Mouse (Mus musculus) skeletal muscle tissue, adult 2 months (tissue): ENCODE measurements around the gene Ano4.
A peak's percentile ranks its signal among the peaks of the same experiment; 100 is the strongest.

ENCODE experiments used
- DNase-seq: peaks from one replicate; pipeline ENCODE4 v3.0.0-alpha.2; 2012; ENCODE audit warnings: low read depth, low spot score

Ano4 gene

DNA sequence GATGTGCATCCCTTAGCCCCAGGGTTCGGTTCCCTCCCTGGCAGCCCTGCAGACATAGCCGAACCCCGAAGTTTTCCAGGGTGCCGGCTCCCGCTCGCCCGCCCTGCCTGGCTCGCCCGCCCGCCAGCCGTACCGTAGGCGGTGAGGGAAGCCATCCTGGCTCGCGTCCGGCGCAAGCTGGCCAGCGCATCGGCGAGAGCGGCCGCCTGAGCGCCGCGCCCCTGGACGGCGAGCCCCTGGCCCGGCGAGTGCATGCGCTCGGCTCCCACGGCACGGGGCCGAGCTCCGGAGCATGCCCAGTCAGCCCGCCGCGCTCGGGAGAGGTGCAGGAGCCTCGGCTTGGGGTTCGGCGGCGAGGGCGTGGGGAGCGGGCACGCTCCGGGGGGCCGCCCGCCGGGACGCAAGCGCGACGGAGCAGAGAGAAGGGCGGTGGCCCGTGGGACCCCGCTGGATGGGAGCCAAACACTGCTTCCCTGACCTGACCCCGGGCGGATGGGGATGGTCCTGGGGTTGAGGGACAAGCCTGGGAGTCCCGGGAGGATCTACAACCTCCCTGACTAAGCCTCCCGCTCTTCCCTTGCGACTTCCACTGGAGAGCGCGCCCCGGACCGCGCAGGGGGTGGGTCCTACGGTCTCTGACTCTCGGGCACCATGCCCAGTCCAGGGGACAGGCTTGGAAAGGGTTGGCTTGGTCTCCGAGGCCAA is at the start of gene Ano4:
Gene Ano4 (minus strand): TSS at position 272 of the 705 bp plus-strand sequence.
- DNase-seq: no peak

DNA sequence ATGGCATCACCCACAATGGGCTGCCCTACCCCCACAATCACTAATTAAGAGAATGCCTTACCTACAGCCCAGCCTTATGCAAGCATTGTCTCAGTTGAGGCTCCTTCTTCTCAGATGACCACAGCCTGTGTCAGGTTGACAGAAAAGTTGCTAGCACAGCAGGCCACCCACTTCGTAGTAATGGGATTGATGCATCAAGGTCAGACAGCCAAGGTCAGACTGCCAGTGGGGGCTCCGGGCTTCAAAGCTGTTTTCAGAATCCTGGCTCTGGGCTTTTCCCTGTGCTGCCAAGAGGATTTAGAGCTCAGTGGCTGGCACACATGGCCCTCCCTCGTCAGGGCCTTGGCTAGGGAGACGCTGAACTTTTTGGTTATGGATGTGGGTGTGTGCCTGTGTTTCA is 48.1 kb upstream of the Ano4 start:
- DNase-seq: no peak

DNA sequence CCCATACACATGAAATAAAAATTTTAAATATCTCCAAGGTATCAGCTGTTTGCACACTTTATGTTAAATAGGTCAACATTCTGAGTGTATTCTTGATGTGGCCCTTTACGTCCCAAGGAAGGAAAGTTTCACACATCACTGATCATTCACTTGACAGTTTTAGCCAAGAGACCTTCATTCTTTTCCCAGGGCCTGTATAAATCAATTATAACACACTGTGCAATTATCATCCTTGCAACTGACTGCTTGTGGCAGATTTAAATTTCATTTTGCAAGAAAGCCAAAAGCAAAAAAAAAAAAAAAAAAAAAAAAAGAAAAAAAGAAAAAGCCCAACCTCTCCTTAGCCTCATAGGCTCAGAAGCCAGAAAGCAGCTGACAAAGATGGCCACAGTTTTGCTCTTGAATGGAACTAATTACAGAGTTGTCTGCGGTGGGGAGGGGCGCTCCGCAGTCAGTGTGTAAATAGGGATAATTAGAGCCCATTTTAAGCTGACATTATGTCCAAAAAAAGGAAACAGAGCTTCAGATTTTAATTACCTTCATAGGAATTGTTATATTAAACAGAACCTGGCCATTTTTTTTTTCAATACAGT is 47.1 kb upstream of the Ano4 start:
- DNase-seq: no peak

DNA sequence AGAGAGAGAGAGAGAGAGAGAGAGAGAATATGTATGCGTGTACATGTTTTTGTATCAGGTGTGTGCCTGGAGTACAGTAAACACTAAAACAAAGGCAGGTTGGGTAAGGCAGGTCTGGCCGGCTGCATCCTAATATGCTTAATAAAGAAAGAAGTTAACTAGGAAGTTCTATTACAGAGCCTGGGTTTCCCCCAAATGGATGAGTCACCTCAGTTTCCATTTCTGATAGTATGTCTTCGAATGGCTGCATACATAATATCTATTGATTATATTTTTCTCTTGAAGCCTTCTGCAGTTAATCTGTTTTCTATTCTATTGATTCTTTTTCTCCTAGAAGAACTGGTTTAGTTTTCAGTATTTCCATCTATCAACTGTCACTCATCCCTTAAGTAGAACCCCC is 41.9 kb upstream of the Ano4 start:
- DNase-seq: no peak

DNA sequence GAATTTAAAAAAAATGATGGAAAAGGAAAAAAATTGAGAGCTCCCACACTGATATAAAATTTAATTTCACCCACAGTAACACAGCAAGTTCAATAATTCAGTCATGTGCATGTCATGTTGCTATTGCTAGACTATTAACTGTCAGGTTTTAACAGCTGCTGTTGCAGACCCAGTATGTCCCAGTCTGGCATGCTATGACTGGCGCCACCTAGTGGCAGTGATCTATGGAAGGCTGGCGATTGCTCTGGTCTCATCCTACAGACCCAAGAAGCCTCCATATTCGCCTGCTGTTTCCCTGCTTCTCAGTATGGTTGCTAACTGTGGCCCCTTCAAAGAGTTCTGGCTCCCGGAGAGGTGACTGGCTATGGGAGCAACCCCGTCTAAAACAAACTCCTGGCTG is 38.9 kb upstream of the Ano4 start:
- peak; percentile 30 for DNase-seq

DNA sequence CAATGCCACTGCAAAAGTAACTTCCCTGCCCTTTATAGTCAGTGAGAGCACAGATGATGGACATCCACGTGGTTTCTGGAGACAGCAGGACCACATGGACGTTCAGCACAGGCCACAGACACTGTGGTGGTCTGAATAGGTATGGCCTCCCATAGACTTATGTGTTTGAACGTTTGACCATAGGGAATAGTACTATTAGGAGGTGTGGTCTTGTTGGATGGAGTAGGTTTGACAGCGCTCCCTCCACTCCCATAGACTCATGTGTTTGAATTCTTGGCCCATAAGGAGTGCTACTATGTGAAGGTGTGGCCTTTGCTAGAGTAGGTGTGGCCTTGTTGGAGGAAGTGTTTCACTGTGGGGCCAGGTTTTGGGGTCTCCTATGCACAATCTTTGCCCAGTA is 33.2 kb upstream of the Ano4 start:
- DNase-seq: no peak

DNA sequence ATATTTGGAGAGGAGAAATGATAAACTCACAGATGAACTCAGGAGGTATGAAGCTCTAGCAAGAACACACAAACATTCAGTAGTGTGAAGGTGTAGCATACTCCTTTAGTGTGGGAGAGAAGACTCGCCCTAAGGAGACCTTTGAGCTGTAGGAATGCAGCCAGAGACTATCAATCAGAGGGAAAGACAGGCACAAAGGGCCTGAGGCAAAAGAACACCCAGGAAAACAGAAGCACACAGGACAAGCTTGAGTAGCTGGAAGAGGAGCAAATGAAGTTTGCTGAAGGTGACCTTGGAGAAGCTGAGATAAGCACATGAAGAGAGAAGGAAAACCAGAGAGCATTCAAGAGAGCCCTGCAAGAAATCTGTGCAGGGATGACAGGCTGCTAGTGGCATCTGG is 25.5 kb upstream of the Ano4 start:
- no peak for DNase-seq

DNA sequence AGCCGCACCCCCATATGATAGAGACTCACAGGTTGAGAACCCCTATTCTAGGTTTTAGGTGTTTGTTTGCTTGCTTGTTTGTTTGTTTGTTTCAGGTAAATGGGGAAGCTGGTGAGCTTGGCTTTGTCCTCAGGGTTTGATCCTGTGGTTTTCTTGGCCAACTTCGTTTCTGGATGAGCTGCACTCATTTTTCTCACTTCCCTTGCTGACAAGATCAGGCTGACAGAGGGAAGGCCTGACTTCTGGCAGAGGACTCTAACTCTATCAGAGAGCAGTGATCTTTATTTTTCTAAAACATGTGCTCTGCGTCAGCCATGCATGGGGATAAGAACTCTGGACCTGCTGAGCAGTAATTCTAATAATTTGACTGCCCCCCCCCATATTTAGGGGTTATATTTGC is 14.4 kb upstream of the Ano4 start:
- DNase-seq: no peak

DNA sequence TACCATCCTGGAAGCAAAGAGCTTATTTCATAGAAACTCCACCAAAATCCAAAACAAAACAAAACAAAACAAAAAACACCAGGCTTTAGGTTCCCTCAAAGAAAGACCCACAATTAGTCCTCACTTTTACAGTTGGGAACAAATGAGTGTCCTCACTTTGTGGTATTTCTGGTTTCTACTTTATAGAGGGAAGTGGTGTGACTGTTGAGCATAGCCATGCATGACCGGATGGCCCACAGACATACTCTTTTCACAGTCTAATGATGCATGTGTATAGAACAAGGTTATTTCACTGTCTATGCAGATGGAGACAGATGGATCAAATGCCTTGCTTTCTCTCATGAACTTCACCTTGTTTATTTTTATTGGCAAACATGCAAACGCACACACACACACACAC is 10.1 kb upstream of the Ano4 start:
- no peak for DNase-seq

DNA sequence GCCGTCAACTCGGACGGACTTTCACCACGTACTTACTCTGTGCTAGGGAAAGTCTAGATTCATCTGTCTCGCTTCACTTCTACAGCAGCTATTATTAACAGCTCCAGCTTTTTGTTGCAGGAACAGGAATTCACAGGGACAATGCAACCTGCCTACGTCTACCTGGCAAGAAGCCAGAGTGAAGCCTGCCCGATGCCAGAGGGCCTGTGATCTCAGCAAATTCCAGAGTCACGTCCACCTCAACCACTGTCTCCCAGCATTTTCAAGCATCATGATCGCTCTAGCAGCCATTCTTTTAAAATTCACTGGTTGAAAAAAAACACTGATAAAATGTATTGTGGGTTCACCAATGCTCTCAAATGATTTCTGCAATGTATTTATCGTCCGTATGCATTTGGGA is 6.9 kb upstream of the Ano4 start:
- DNase-seq: no peak

DNA sequence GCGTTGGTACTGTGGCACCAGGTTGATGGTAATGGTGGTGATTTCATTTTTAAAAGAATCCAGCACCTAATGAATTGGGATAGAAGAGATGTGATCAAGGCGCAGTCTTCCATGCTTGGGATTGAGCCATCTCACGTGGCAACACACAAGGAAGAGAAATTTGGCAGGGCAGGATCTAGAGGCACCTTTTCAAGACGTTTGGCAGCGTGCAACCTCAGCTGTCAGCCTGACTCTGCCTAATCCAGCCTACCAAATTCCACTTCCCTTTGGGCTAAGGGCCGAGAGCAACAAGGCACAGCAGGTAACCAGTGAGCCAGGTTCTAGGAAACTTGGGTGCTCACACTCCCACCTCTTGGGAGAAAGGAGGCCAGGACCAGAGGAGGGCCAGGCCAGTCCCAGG is 1.0 kb upstream of the Ano4 start:
- DNase-seq: no peak

DNA sequence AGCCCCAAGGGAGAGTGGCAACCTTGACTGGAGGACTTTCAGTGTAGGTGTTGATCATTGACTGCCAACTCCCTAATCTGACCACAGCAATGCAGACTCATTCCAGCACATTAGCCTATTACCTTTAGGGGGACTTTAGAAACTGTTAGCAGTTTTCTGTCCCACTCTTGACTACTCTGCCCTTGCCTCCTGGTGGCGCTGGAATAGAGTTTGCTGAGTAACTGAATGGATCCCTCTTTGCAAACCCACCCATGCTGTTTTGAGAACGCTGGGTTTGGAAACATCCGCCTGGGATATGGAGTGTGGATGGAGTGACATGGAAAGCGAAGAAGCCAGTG is 603 bp upstream of the Ano4 start:
- DNase-seq: no peak

DNA sequence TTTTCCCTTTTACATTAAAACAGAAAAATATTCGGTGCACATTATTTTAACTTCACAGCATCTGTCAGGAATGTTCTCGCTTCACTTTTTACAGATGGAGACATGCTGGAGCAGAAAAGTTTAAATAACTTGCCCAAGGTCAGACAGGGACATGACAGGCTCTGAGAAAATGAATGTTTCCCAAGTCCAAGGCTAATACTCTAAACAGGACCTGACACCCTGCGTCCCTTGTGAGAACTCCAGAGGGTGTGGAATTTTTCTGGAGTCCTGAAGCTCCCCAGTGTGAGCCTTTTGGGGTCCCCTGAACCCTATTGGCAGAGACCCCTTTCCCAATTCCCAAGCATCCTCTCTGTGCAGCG is 451 bp downstream of the Ano4 start:
- DNase-seq: no peak

DNA sequence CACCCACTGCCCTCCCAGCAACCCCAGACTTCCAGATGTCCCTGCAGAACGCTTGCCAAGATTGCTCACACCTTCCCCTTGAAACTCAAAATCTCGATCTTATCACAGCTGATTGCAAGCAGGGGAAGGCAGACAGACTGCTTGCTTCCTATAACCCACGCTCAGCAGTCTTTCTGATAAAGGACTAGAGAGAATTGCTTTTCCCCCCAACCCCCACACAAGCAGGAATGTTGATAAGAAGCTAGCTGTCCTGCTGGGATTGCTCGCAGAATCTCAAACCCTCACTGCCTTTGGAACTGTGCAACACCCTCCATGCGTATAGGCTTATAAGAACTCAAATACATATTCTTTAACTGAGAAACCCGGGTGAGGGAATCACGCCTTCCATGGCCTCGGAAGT is 846 bp downstream of the Ano4 start:
- no peak for DNase-seq

DNA sequence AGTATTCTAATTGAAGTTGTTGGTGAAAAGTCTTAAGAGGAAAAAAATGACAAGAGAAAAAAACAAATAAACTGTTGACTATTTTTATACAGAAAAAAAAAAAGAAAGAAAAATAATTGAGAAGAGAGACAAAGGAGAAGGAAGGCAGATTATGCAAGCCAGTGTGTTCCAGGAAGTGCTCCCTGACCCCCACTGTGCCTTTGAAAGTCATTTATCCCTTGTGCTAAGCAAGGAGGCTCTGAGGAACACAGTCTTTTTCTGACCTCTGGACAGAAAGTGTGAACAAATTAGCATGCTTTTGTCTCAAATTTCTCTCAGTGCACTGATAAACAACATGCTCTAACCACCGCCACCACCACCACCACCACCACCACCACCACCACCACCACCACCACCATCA is 14.3 kb downstream of the Ano4 start:
- no peak for DNase-seq

DNA sequence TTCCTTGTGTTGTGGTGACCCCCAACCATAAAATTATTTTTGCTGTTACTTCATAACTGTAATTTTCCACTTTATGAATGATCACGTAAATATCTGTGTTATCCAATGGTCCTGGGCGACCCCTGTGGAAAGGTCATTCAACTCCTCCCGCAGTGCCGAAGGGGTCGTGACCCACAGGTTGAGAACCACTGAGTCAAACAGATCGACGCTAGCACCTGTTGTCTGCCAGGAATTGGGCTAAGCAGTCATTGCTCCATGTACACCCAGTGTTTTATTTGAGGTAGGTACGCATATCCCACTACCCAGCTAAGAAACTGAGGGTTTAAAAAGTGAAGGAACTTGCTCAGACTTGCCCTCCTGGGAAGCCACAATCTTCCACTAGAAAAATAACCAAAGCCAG is 14.8 kb downstream of the Ano4 start:
- no peak for DNase-seq

DNA sequence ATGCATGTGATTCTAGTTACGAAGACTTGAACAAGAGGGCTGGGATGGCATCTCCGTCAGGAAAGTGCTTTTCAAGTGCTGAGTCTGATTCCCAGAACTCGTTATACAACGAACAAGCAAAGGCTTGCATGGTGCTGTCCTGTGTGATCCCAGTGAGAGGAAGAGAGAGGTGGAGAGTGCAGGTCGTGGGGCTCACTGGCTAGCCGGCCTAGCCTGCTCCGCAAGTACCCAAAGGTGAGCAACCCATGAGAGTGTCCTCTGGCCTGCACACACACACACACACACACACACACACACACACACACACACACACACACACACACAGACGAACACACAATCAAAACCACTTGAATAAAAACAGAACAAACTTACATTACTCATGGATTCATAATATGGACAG is 15.7 kb downstream of the Ano4 start:
- no peak for DNase-seq

DNA sequence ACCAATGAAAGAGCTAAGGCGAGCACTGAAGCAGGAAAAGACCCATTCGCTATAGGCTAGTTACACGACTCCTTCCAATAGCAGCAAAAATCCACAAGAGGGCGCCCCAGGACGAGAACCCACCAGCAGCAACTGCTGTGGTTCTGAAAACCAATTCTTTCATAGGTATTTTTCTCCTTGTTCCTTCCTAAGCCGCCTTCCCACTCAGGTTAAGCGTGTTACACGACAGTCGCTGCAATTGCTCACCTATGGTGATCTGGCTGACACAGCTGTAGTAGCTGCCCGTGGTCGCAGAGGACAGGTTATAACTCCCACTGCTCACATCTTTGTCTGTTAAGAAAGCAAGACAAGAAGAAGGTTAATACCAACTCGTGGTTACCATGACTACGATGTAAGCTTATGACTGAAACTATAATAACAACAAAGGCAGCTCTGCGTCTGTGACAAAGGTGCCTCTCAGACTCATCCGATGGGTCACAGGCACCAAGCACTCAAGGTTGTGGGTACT is 17.5 kb downstream of the Ano4 start:
- DNase-seq: peak; percentile 13

DNA sequence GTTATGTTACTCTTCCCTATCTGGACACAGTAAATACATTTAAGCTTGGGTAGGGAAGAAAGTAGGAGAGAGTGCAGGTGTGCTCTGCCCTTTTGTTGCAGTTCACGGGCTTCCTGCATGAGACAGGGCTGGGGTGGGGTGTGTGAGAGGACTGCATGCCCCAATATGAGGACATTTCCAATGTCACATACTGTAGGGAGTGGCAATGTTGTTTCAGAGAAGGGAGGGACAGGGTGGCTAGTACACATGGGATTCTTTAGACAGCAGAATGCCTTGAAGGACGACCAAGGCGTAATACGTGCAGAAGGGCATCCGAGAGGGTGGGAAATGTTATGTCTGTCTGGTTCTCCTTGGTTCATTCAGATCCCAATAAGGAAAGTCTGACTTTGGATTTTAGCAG is 18.2 kb downstream of the Ano4 start:
- no peak for DNase-seq

DNA sequence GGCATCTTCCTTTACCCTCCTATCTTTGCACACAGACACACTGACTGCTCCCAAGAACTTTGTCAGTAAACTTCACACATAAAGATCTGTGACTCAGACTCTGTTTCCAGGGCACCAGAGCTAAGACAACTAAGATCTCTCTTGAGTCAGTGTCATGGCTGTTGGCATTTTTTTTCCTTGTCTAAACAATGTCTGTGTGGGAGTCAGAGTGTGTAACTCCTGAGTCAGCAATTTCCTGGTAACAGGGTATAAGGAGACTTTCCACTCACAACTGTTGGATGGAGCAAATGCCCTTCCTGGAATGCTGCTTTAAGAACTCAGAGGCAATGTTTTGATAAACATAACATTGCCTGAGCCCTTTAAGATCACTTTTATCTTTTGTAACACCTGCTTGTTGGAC is 37.0 kb downstream of the Ano4 start:
- DNase-seq: no peak

DNA sequence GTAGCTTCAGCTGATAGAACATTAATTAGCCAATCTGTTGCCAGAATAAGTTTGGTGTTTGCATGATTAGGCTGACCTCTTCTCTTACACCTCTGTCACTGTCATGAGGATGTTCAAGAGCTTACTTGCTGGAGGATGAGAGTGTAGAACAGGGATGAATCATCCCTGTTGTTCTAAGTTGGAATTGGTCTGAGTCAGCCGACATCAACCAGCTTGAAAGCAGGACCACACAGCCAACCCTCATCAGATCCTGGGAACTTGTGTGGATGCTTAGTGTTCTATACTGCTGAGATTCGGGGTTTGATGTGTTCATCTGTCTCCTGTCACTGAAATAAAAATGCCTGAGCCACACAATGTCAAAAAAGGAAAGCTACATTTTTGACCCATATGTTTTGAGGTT is 44.2 kb downstream of the Ano4 start:
- no peak for DNase-seq

DNA sequence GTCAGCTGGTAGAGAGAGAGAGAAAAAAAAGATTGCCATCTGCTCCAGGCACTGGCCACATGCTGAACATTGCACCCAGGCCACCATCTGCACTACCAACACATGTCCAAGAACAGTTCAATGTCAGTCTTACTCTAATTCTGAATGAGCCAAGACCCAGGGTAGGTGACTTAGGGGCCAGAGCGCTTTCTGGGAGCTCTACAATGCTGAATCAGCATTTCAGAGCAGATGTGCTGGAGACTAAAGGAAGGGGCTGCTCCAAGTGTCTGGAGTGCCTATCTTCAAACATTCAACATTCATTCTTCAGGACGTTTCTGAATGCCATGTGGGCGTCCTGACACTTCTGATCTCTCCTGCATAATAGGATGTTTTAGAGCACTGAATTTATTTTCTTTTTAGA is 51.8 kb downstream of the Ano4 start:
- no peak for DNase-seq

DNA sequence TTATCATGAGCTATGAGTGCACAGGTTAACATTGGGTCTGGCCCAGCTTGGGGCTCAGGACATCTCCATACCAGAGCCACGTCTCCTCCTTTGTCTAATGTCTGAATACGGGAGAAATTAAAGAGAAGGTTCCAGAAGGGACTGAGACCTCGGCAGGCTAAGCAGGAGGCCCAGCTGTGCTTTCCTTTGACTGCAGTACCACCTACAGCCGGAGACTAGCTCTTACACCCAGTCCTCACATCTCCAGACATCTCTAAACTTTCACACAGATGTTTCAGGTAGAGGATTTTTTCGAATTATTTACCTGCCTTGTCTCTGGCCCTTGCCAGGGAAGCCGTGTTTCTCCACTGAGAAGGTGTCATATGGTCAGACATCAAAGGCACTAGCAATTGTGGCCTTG is 53.9 kb downstream of the Ano4 start:
- no peak for DNase-seq

DNA sequence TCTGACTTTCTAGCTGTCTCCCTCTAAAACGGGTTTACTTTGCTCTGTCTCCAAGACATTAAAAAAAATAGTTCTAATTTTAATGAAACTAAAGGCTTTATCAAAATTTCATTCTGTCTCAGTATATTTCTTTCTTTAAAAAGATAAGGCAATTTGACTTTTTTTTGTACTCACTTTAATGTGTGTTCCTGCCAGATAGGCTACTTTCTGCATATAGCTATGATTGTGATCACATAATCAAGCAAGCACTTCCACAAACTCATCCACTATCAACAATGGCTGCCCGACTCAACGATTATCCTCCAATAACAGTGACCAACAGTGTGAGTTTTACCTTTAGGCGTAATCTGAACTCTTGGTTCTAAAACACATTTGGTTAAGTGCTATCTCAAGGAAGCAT is 55.3 kb downstream of the Ano4 start:
- no peak for DNase-seq
